Mouse (Mus musculus): ENCODE results near the gene Cyp39a1. TPM values are rescaled to one million over a fixed set of nuclear protein-coding genes. Genes with fewer than 3 reads are reported as not detected.

The Cyp39a1 gene
- 1.2 and 4.0 TPM in 2 replicates for polyA plus RNA-seq (2012; rRNA removed; ENCODE audit: low replicate concordance)

GRCm38 (mm10) chr17:43667290-43667843 is at the start of gene Cyp39a1:
Cyp39a1 (plus strand) TSS chr17:43667425.

GRCm38 (mm10) chr17:43629496-43630426 is 37.5 kb upstream of the Cyp39a1 start, which contains the start of gene Tdrd6:
Tdrd6 (minus strand) TSS chr17:43630299.

GRCm38 (mm10) chr17:43666576-43667289 is 492 bp upstream of the Cyp39a1 start, which contains the start of gene Slc25a27:
Slc25a27 (minus strand) TSS chr17:43667214.

Other genes starting within 250 kb of the Cyp39a1 start
- gene Mep1a, start 164.6 kb upstream of the Cyp39a1 start, polyA plus RNA-seq (2012; rRNA removed; ENCODE audit: low replicate concordance) = 0.22 and 0.24 TPM in 2 replicates
- 0.20 TPM in 1 of 2 replicates, not detected in the other for gene Ankrd66, start 123.8 kb upstream of the Cyp39a1 start, polyA plus RNA-seq (2012; rRNA removed; ENCODE audit: low replicate concordance)
- 18.1 and 26.8 TPM in 2 replicates for gene Pla2g7, start 99.3 kb upstream of the Cyp39a1 start, polyA plus RNA-seq (2012; rRNA removed; ENCODE audit: low replicate concordance)
- gene Tdrd6, start 37.1 kb upstream of the Cyp39a1 start, polyA plus RNA-seq (2012; rRNA removed; ENCODE audit: low replicate concordance) = 0.04 TPM in 2 replicates
- 3.7 and 5.2 TPM in 2 replicates for gene Slc25a27, start 211 bp upstream of the Cyp39a1 start, polyA plus RNA-seq (2012; rRNA removed; ENCODE audit: low replicate concordance)
- gene Rcan2, start 133.9 kb downstream of the Cyp39a1 start, polyA plus RNA-seq (2012; rRNA removed; ENCODE audit: low replicate concordance) = 2.6 and 12.1 TPM in 2 replicates